Mouse (Mus musculus) cerebellum, postnatal 10 days (tissue): ENCODE data around the gene Med14.
A peak's percentile ranks its signal among the peaks of the same experiment; 100 is the strongest.

ENCODE experiments used
- DNase-seq, 2 experiments: peaks; one replicate each; pipeline ENCODE4 v3.0.0; 2021; ENCODE audit warnings: mixed read lengths in 2 of 2

Gene Med14

GRCm38 (mm10) chrX:12653879-12654278, 108.0 kb downstream of the Med14 start:
- DNase-seq = no peak

- DNase-seq = no peak
Measured at GRCm38 (mm10) chrX:12651906-12652305, 110.0 kb downstream of the Med14 start.

GRCm38 (mm10) chrX:12645531-12646304, 116.2 kb downstream of the Med14 start:
- DNase-seq = peak; percentile 80 to 89

GRCm38 (mm10) chrX:12644976-12645375, 116.9 kb downstream of the Med14 start:
- DNase-seq = no peak
